Mouse (Mus musculus) embryonic fibroblast, embryonic 13.5 days (primary cell): ENCODE results near the gene Ache. TPM values are rescaled to one million over a fixed set of nuclear protein-coding genes. Genes with fewer than 3 reads are reported as not detected.

Source experiments
- H3K27ac ChIP-seq: 2 replicates; pipeline ENCODE4 v1.5.1; 2012; ENCODE audit warnings: low read length, control low read depth, inconsistent platforms; ENCODE audit not compliant: insufficient read depth
- H3K4me1 ChIP-seq: 2 replicates; pipeline ENCODE4 v1.6.1; 2011; ENCODE audit warnings: low read length; ENCODE audit not compliant: control insufficient read depth, insufficient read depth
- H3K4me3 ChIP-seq: 2 replicates; pipeline ENCODE4 v1.5.1; 2011; ENCODE audit warnings: mild to moderate bottlenecking, control low read depth, low read length; ENCODE audit not compliant: insufficient read depth
- CTCF ChIP-seq: IDR thresholded peaks from 2 replicates; pipeline ENCODE4 v1.5.1; 2011; ENCODE audit warnings: mild to moderate bottlenecking, control low read depth, low read length, moderate library complexity, borderline replicate concordance; ENCODE audit not compliant: insufficient read depth
- POLR2A ChIP-seq: IDR thresholded peaks from 2 replicates; pipeline ENCODE4 v1.6.1; 2011; ENCODE audit warnings: low read depth, mild to moderate bottlenecking, control low read depth, low read length, moderate library complexity
- polyA plus RNA-seq: library from polyadenylated mRNA; stranded (reverse); fragments of >200 nt; gene quantifications from 2 replicates; pipeline ENCODE4 v1.2.4, GENCODE M21; 2011; ENCODE audit warnings: low read depth; ENCODE audit not compliant: missing spikeins, insufficient read length

The Ache gene
- polyA plus RNA-seq, 1 experiment: 0.33 TPM

GRCm38 (mm10) chr5:137343412-137343811 is 56.1 kb downstream of the Ache start:
- H3K4me1 ChIP-seq: no peaks in the 10 kb centered on the region
- H3K4me3 ChIP-seq: no peak overlapping the region
- TF ChIP-seq POLR2A (no peak), CTCF (no peak)
- no peak overlapping the region for H3K27ac ChIP-seq

- Histone ChIP-seq H3K27ac (no peak overlapping the region), H3K4me3 (no peak overlapping the region), H3K4me1 (no peaks in the 10 kb centered on the region)
- TF ChIP-seq POLR2A (no peak), CTCF (no peak)
These were observed 56.5 kb downstream of the Ache start for GRCm38 (mm10) chr5:137343869-137344268.

Other genes starting within 250 kb of the Ache start
- gene Ap1s1, start 241.4 kb upstream of the Ache start, polyA plus RNA-seq: 149 and 166 TPM in 2 replicates
- gene Serpine1, start 215.3 kb upstream of the Ache start, polyA plus RNA-seq: 646 and 1,921 TPM in 2 replicates
- gene Trim56, start 171.3 kb upstream of the Ache start, polyA plus RNA-seq: 20.2 and 23.4 TPM in 2 replicates
- not detected in 2 replicates for gene Muc3, start 138.2 kb upstream of the Ache start, polyA plus RNA-seq
- gene Muc3a, start 75.1 kb upstream of the Ache start, polyA plus RNA-seq: not detected in 2 replicates
- 4.4 and 7.7 TPM in 2 replicates for gene Ufsp1, start 7.1 kb downstream of the Ache start, polyA plus RNA-seq
- gene Srrt, start 20.2 kb downstream of the Ache start, polyA plus RNA-seq: 93.6 and 108 TPM in 2 replicates
- gene Trip6, start 26.9 kb downstream of the Ache start, polyA plus RNA-seq: 32.5 and 42.9 TPM in 2 replicates
- 7.2 and 7.7 TPM in 2 replicates for gene Slc12a9, start 46.1 kb downstream of the Ache start, polyA plus RNA-seq
- gene Ephb4, start 62.6 kb downstream of the Ache start, polyA plus RNA-seq: 36.2 and 43.4 TPM in 2 replicates
- gene Zan, start 189.5 kb downstream of the Ache start, polyA plus RNA-seq: 0.19 and 0.37 TPM in 2 replicates
- 14.6 and 16.8 TPM in 2 replicates for gene Pop7, start 215.0 kb downstream of the Ache start, polyA plus RNA-seq
- 12.1 and 17.7 TPM in 2 replicates for gene Gigyf1, start 231.0 kb downstream of the Ache start, polyA plus RNA-seq
- not detected in 2 replicates for gene Epo, start 245.7 kb downstream of the Ache start, polyA plus RNA-seq
- gene Gnb2, start 246.0 kb downstream of the Ache start, polyA plus RNA-seq: 358 and 390 TPM in 2 replicates